Mouse (Mus musculus) layer of hippocampus, postnatal 10 days (tissue): Measurements from ENCODE around the gene Polr3a. TPM values are rescaled to one million over a fixed set of nuclear protein-coding genes. Genes with fewer than 3 reads are reported as not detected.
"Not testable (repeated sequence)": the region's sequence is repeated elsewhere in the genome, so short reads cannot be mapped to it uniquely, and the experiment has no call there.

ENCODE experiments used
- DNase-seq, 2 experiments: peaks; one replicate each; pipeline ENCODE4 v3.0.0; 2021; ENCODE audit warnings: low spot score in 2 of 2
- total RNA-seq, 2 experiments: library from RNA; stranded (reverse); gene quantifications; 2 replicates each; pipeline ENCODE4 v1.2.3; 2021

The Polr3a gene
- total RNA-seq, 2 experiments from 2014 or later = 31.6 to 36.2 TPM

DNA sequence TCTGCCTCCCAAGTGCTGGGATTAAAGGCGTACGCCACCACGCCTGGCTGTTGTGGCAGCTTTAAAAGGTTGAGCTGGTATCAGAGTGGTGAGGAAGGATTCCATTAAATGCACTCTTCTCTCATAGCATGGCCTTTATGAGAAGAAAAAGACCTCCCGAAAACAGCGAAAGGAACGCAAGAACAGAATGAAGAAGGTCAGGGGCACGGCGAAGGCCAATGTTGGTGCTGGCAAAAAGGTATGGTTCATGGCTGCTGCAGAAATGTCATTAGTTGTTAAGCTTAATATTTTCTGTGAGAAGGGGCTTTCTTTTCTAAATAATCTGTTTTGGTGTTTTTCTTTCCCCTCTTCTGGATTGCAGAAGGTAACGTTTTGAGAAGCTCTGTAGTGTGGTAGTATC is 6.4 kb upstream of the Polr3a start:
- DNase-seq = no peak

DNA sequence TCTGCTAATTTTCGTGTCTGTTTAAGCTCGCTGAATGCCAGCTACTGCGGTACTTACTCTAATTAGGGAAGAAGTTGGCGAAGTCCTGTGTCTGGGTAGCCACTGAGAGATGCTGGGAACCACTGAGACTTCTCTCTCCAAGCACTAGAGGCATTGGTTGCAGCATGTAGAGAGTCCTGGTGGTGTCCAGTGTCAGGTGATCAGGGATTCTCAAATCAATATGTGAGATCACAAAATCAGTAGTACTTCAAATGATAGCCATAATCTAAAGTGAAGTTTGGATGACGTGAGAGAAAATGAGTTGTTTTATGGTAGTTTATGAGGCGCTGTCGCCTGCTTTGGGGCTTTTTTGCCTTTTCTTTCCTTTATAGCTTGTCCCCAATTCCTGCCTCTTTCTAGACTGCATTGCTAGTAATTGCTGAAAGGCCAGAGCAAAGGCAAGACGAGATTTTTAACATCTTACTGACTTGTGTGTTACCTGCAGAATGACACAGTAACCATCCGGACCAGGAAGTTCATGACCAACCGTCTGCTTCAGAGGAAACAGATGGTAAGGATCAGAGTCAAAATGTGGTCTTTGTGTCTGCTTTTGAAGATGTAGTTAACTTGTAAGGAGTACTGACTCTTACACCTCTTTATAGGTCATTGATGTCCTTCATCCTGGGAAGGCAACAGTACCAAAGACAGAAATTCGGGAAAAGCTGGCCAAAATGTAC is 4.6 kb upstream of the Polr3a start:
- DNase-seq = no peak

DNA sequence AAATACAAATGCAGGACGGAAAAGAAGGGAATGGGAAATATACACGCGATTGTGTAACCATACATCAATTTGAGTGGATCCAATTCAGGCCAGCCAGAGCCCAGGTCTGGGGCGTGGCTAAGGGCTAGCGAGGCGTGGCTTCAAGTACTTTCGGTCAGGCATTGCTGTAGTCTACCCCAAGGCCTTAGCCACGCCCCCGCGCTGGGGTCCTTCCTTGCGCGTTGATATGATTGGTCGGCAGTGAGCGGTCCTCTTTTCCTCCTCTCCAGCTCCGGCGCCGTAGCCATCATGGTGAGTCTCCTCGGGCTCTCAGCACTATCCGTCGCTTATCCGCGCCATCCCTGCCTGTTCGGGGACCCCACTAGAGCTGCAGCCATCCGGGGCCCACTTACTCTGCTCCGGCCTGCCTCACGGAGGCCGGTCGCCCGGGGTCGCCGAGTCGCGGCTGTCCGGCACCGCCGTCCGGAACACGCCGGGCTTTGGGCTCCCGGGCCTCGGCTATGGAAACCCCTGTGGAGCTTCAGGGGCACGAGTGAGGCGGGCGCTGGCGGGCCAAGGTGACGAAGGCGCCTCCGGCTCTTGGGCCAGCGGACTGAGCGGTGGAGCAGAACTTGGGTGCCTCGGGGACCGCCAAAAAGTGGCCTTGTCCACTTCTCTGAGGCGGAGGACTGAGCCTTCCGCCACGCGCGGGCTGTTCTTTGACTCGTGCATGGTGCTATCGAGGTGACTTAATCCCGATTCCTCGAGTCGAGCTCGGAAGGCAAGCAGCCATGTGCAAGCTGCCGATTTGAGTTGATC is 3.8 kb upstream of the Polr3a start:
- DNase-seq = peak; percentile 96 to 99

DNA sequence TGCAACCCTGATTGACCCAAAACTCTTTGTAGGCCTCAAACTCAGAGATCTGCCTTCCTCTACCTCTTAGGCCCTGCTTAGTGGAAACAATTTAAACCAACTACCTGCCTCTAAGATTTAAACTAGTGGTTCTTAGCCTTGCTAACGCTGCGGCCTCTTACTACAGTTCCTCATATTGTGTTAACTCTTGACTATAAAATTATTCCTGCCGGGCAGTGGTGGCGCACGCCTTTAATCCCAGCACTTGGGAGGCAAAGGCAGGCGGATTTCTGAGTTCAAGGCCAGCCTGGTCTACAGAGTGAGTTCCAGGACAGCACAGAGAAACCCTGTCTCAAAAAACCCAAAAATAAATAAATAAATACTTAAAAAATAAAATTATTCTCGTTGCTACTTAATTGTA is 2.9 kb upstream of the Polr3a start:
- DNase-seq = not testable (repeated sequence)

DNA sequence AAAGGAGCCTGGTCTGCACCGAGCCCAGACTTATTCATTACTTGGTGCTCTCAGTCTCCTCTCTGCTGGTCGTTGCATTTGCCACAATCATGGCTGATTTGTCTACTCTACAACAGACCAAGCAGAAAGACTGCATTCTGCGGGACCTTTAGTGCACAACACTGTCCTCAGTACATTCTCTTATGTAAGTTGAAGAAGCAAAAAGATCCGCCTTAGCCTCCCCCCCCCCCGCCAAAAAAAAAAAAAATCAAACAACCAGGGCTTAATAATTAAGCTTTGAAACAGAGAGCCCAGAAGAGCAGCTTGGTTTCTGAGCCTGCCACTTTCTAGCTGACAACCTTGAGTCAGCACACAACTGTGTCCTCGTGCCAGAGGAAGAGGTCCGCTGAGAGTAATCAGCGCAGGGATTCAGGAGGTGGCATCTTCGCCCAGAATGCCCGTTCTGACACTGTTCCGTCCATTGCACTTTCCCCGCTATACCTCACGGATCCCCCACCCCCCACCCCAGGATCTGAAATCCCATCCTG is 554 bp downstream of the Polr3a start:
- no peak for DNase-seq

DNA sequence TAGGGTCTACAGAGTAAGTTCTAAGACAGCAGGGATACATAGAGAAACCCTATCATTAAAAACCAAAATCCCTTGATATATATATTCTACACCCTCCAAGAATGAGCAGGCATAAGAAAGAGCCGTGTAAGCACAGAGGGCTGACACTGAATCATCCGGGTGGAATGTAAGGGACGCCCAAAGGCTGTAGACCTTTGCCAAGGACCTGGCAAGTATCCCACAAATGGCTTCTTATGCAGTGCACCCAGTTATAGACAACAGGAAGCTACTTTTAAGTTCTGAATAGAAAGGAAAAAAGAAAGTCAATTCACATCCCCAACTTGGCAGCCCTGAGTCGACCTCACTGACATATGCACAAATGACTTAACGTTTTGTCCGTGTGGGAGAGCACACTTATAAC is 18.1 kb downstream of the Polr3a start:
- DNase-seq = no peak

DNA sequence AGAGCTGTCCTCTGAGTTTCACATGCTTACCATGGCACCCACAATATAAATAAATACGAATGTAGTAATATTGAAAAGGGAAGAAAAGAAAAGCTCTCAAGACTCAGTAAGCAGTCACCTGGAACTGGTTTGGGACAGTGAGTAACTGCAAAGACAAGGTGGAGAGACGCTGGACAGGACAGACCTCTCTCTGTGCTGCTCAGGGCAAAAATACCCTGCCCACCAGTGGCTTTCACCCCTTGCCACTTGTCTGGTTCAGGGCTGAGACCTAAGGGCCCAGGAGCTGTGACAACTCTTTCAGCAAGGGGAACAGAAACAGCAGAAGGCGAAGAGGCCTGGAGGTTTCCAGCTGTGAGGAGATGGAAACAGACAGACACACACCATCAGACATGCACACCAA is 28.7 kb downstream of the Polr3a start:
- DNase-seq = no peak

DNA sequence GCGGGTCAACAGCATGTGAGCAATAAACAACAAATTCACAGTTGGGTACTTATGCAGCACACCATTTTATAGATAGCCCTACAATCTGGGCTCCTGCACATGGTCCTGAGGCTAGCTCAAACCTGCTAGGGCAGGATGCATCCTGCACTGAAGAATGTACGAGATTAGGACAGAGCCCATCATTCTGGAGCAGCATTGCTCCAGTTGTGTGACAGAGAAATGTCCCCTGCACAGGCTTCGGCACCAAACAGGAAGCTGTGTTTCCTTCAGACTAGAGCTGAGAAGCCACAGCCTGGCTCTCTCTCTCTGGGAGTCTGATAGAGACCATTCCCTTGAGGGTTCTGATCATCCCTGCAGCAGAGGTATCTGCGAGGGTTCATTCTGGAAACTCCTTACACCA is 43.3 kb downstream of the Polr3a start:
- DNase-seq = not testable (repeated sequence)

Other genes starting within 250 kb of the Polr3a start
- gene Dlg5, start 241.1 kb downstream of the Polr3a start, total RNA-seq = 10 to 100 TPM; 62.2 to 66.0 TPM
- not detected for gene E330034G19Rik, start 193.8 kb downstream of the Polr3a start, total RNA-seq
- gene Rps24, start 67 bp upstream of the Polr3a start, total RNA-seq = 1,000 to 10,000 TPM in 1 of 2 experiments, 100 to 1,000 TPM in 1; 950 to 1,065 TPM